Mouse (Mus musculus): ENCODE measurements around the gene Bhlhe40. TPM values are rescaled to one million over a fixed set of nuclear protein-coding genes. Genes with fewer than 3 reads are reported as not detected.

Gene Bhlhe40
- total and polyA plus RNA-seq, 2 experiments from 2014 or later: 5.9 to 8.8 TPM

GRCm38 (mm10) chr6:108655861-108656260 is 4.6 kb upstream of the Bhlhe40 start:
- peak; percentile 41 for TF ChIP-seq CTCF (IDR thresholded peaks at IDR 0.05)
- H3K9ac ChIP-seq (replicated peaks; ENCODE audit: low read length, poor library complexity, severe bottlenecking): no peak overlapping the region
- no peaks in the 10 kb centered on the region for H3K36me3 ChIP-seq (ENCODE audit: insufficient read depth, low read length)
- 0 out of 2 replicates have a peak, but pooled peaks cover 7% of the 10 kb centered on the region for H3K4me1 ChIP-seq (ENCODE audit: insufficient read depth, low read length)
- no peak for DNase-seq (ENCODE audit: low spot score)
- no peak overlapping the region for H3K27ac ChIP-seq (ENCODE audit: low read depth, low read length)
- H3K27me3 ChIP-seq (ENCODE audit: insufficient read depth, low read length): no peaks in the 10 kb centered on the region
- H3K4me2 ChIP-seq (ENCODE audit: low read depth, low read length, poor library complexity, severe bottlenecking): no peak overlapping the region
- H3K4me3 ChIP-seq (ENCODE audit: low read depth, low read length): no peak overlapping the region
- ATAC-seq (ENCODE audit: low FRiP score): no peak
- no peaks in the 10 kb centered on the region for H3K9me3 ChIP-seq (ENCODE audit: low read length)
- 53% methylated on average over 2 of the region's 2 CpGs for WGBS

- no peak for DNase-seq (ENCODE audit: low spot score)
- 61% methylated on average over 3 of the region's 3 CpGs for WGBS
- 0 out of 2 replicates have a peak, but pooled peaks have one; percentile 14 for TF ChIP-seq CTCF (IDR thresholded peaks at IDR 0.05)
These were observed 2.4 kb upstream of the Bhlhe40 start for GRCm38 (mm10) chr6:108658051-108658415.

GRCm38 (mm10) chr6:108658416-108659201 is 1.8 kb upstream of the Bhlhe40 start:
- peak overlapping the region; percentile 77 for H3K9ac ChIP-seq (replicated peaks; ENCODE audit: low read length, poor library complexity, severe bottlenecking)
- peak overlapping the region; percentile 90 for H3K27ac ChIP-seq (ENCODE audit: low read depth, low read length)
- 0 out of 2 replicates have a peak, but pooled peaks cover 7% of the 10 kb centered on the region for H3K4me1 ChIP-seq (ENCODE audit: insufficient read depth, low read length)
- 4% methylated on average over 31 of the region's 31 CpGs for WGBS
- H3K4me2 ChIP-seq (ENCODE audit: low read depth, low read length, poor library complexity, severe bottlenecking): peak overlapping the region; percentile 86
- no peak for TF ChIP-seq CTCF (IDR thresholded peaks at IDR 0.05)
- H3K9me3 ChIP-seq (ENCODE audit: low read length): no peaks in the 10 kb centered on the region
- peak; percentile 22 for DNase-seq (ENCODE audit: low spot score)
- no peaks in the 10 kb centered on the region for H3K36me3 ChIP-seq (ENCODE audit: insufficient read depth, low read length)
- no peaks in the 10 kb centered on the region for H3K27me3 ChIP-seq (ENCODE audit: insufficient read depth, low read length)
- no peak for ATAC-seq (ENCODE audit: low FRiP score)
- H3K4me3 ChIP-seq (ENCODE audit: low read depth, low read length): peak overlapping the region; percentile 61

More at GRCm38 (mm10) chr6:108658051-108658415, 2.4 kb upstream of the Bhlhe40 start:
- Histone ChIP-seq H3K27ac (ENCODE audit: low read depth, low read length) (no peak overlapping the region), H3K9ac (replicated peaks; ENCODE audit: low read length, poor library complexity, severe bottlenecking) (no peak overlapping the region), H3K36me3 (ENCODE audit: insufficient read depth, low read length) (no peaks in the 10 kb centered on the region), H3K4me2 (ENCODE audit: low read depth, low read length, poor library complexity, severe bottlenecking) (peak overlapping the region; percentile 86), H3K9me3 (ENCODE audit: low read length) (no peaks in the 10 kb centered on the region), H3K4me1 (ENCODE audit: insufficient read depth, low read length) (0 out of 2 replicates have a peak, but pooled peaks cover 7% of the 10 kb centered on the region), H3K27me3 (ENCODE audit: insufficient read depth, low read length) (no peaks in the 10 kb centered on the region), H3K4me3 (ENCODE audit: low read depth, low read length) (peak overlapping the region; percentile 61; the same call in 1 of the 2 replicates)
- no peak for ATAC-seq (ENCODE audit: low FRiP score)

GRCm38 (mm10) chr6:108659221-108659725 is 1.2 kb upstream of the Bhlhe40 start:
- TF ChIP-seq CTCF (IDR thresholded peaks at IDR 0.05): peak; percentile 73
- Histone ChIP-seq H3K4me1 (ENCODE audit: insufficient read depth, low read length) (0 out of 2 replicates have a peak, but pooled peaks cover 7% of the 10 kb centered on the region), H3K36me3 (ENCODE audit: insufficient read depth, low read length) (no peaks in the 10 kb centered on the region), H3K4me3 (ENCODE audit: low read depth, low read length) (peak overlapping the region; percentile 61), H3K4me2 (ENCODE audit: low read depth, low read length, poor library complexity, severe bottlenecking) (peak overlapping the region; percentile 86), H3K9ac (replicated peaks; ENCODE audit: low read length, poor library complexity, severe bottlenecking) (peak overlapping the region; percentile 77), H3K9me3 (ENCODE audit: low read length) (no peaks in the 10 kb centered on the region), H3K27me3 (ENCODE audit: insufficient read depth, low read length) (no peaks in the 10 kb centered on the region), H3K27ac (ENCODE audit: low read depth, low read length) (peak overlapping the region; percentile 90)
- DNase-seq (ENCODE audit: low spot score) (peak; percentile 92), ATAC-seq (ENCODE audit: low FRiP score) (peak; percentile 86)
- WGBS: under 1% methylated on average over 39 of the region's 42 CpGs

- Histone ChIP-seq H3K27ac (ENCODE audit: low read depth, low read length) (peak overlapping the region; percentile 90), H3K9ac (replicated peaks; ENCODE audit: low read length, poor library complexity, severe bottlenecking) (peak overlapping the region; percentile 77), H3K27me3 (ENCODE audit: insufficient read depth, low read length) (no peaks in the 10 kb centered on the region), H3K4me2 (ENCODE audit: low read depth, low read length, poor library complexity, severe bottlenecking) (peak overlapping the region; percentile 86), H3K36me3 (ENCODE audit: insufficient read depth, low read length) (peaks cover 3% of the 10 kb centered on the region; the same call in 1 of the 2 replicates), H3K4me3 (ENCODE audit: low read depth, low read length) (peak overlapping the region; percentile 61), H3K4me1 (ENCODE audit: insufficient read depth, low read length) (0 out of 2 replicates have a peak, but pooled peaks cover 7% of the 10 kb centered on the region), H3K9me3 (ENCODE audit: low read length) (no peaks in the 10 kb centered on the region)
- no peak for TF ChIP-seq CTCF (IDR thresholded peaks at IDR 0.05)
- WGBS: 0% methylated on average over 9 of the region's 35 CpGs
- ATAC-seq (ENCODE audit: low FRiP score) (peak; percentile 82), DNase-seq (ENCODE audit: low spot score) (peak; percentile 77)
These were observed 663 bp upstream of the Bhlhe40 start for GRCm38 (mm10) chr6:108659726-108660205.
